Mouse (Mus musculus): ENCODE measurements at regions not wholly inside any gene's neighbourhood (a gene's known extent, or its start where the extent isn't known, plus 50 kb on each side); places are given as distances from the start of the nearest gene placed in this dataset.
"Not testable (repeated sequence)": the region's sequence is repeated elsewhere in the genome, so short reads cannot be mapped to it uniquely, and the experiment has no call there.

- DNase-seq (ENCODE audit: low read depth, low spot score): no peak
These were observed 137.0 kb upstream of the Rapgef5 start for GRCm38 (mm10) chr12:117379103-117379850.

DNA sequence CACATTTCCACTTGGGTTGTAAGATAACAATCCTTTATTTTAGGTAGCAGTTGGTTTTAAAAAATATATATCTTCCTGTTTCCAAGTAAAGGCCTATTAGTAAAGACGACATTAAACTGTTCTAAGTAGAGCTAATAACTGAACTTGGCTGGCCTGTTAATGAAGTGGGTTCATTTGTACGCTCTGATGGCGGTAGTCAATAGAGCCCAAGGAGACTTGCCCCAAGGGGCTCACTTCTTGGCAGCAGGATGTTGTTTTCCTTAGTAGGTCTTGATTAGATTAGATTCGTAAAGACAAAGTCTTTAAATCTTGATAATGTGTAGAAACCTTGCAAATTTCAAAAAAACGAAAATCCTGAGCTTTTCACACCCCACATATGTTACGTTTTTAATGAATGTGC lies 135.4 kb upstream of the Rapgef5 start:
- no peak for DNase-seq (ENCODE audit: low read depth, low spot score)

- not testable (repeated sequence) for DNase-seq (ENCODE audit: low read depth, low spot score)
These were observed 133.6 kb upstream of the Rapgef5 start for GRCm38 (mm10) chr12:117382727-117383126.

DNA sequence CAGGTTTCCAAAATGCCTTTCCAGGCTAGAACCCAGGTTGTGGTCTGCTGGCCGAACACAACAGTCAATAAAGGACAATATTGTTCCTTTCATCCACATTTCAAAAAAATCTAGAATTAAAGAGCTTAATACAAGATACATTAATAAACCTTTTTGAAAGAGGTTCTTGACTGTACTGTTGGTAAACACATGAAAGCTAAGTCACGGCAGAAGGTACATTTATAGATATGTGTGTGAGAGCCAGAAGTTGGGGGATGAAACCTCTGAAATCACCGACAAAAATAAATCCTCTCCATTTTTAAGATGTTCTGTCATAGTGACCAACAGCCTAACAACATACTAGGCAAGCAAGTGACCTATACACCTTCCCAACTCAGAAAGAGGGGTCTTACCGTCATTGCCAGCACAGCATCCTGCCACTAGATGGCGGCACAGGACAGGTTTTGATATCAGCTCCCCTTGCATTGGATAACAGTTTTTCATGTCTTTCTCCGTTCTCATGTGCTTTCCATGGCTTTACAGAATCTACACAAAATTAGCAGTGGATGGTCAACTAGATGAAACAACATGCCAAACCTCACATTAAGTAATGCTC lies 131.1 kb upstream of the Rapgef5 start:
- DNase-seq (ENCODE audit: low read depth, low spot score): peak; percentile 55

DNA sequence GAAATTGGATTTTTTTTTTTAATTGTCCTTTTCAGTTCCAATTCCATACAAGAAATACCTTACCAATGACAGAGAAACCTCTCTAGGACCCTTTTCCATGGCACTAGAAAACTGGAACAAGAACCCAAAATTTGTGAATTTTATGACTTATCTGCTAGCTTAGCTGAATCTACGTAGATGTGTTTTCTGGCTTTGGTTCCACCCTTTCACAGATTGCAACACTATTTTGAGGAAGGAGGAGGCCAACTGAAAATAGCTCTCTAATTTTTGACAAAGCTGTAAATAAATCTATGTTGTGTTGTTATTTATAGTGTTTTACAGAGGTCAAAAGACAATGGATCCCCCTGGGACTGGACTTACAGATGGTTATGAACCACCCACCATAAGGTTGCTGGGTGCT lies 130.6 kb upstream of the Rapgef5 start:
- no peak for DNase-seq (ENCODE audit: low read depth, low spot score)

- no peak for DNase-seq (ENCODE audit: low read depth, low spot score)
These were observed 129.3 kb upstream of the Rapgef5 start for GRCm38 (mm10) chr12:117386957-117387356.

- DNase-seq (ENCODE audit: low read depth, low spot score): no peak
These were observed 126.5 kb upstream of the Rapgef5 start for GRCm38 (mm10) chr12:117389516-117390347.

DNA sequence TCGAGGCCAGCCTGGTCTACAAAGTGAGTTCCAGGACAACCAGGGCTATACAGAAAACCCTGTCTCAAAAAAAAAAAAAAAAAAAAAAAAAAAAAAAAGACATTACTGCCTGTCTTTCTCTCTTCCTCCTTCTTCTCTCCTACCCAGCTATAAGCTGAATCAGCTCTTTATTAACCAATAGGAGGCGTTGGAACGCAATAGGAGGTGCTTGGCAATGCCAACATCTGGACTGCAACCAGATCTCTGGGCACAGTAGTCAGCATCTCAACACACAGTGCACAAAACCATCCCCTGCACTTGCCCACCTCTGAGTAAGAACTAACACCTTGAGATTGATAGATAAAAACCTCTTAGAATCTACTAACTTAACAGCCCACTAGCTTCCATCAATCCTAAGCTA lies 118.8 kb upstream of the Rapgef5 start:
- DNase-seq (ENCODE audit: low read depth, low spot score): no peak

DNA sequence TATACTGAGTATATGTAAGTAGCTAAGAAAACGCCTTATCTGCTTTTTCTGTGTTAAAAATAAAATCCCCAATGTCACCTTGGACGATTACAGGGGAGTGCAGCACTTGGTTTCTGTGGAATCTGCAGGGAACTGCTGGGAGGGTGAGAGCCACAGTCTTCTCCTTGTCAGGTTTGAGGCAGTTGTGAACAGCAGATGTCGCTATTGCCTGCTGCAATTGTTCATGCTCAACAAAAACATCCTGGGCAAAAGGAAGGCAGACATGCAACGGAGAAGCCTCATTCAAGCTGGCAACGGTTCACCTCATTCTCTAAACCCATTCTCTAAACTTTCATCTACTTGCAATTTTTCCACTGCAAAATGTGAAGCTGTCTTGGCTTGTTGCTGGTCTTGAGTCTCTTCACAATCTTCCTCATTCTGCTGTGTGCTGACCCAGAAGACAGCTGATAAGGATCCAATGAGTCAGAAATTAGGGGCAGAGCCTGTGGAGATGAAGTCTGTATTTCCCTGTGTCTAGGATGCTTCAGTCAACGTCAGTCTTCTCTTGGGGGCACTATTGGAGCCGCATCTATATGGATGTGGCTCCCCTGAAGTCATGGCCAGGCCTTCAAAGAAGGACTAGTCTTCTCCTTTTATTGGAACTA lies 112.6 kb upstream of the Rapgef5 start:
- peak; percentile 66 for DNase-seq (ENCODE audit: low read depth, low spot score)

DNA sequence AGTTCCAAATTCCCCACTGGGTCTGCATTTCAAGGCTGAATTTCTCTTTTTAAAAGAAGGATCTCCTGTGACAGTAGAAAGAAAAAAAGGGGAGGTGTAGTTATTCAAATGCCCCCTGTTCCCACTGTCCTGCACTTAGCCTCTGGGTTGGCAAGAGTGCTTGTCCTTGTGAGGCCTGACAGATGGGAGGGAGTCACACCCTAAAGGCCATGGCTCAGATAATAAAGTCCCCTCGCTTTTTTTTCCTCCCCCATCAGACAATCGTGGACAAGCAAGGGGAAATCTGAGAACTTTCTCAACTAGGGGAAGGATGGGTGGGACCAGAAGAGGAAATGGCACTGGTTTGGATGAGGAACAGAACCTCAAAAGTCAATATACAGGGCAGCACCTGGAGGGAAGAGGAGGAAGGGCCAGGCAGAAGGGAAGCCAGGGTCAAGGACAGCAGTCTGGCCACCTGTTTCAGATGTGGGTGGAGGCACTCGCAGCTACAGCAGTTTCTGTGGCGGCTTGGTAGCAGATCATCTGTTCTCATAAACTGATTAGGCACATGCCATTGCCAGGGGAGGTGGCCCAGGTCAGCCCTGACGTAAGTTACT lies 112.0 kb upstream of the Rapgef5 start:
- no peak for DNase-seq (ENCODE audit: low read depth, low spot score)

GRCm38 (mm10) chr12:117406832-117407231 lies 109.4 kb upstream of the Rapgef5 start:
- DNase-seq (ENCODE audit: low read depth, low spot score): no peak

DNA sequence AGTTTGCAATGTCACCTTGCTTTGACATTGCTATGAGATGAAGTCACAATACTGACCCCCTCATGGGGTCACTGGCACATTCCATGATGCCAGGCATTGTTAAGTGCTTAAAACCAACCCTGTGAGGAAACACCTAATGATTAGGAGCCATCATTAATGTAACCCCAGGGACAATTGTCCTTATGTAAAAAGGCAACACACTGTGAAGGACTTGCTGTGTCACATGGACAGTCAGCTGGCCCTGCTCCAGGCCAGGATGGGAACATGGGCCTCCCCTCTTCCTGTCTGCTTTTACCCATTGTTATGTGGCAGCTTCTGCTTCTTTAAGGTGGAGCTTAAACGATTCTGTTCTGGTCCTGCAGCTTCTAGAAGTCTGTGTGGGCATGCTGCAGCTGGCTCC lies 105.7 kb upstream of the Rapgef5 start:
- no peak for DNase-seq (ENCODE audit: low read depth, low spot score)

DNA sequence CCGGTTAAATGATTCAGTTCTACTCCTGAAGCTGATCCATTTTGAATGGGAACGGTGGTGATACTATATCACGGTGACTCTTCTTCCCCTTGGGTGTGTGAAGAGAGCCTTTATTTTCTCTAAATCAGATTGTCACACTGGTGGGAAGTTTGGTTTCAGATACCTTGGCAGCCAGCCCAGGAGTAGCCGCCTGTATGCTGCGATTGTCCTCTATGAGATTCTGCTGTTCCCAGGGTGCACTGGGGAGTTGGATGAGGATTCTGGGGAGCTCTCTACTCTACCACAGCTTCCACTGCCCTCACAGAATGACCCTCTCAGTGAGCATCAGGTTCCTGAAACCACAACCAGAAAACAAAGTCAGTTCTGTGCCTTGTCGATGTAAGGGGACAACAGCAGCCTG lies 104.0 kb upstream of the Rapgef5 start:
- no peak for DNase-seq (ENCODE audit: low read depth, low spot score)

GRCm38 (mm10) chr12:117412779-117413505 lies 103.3 kb upstream of the Rapgef5 start:
- DNase-seq (ENCODE audit: low read depth, low spot score): no peak

DNA sequence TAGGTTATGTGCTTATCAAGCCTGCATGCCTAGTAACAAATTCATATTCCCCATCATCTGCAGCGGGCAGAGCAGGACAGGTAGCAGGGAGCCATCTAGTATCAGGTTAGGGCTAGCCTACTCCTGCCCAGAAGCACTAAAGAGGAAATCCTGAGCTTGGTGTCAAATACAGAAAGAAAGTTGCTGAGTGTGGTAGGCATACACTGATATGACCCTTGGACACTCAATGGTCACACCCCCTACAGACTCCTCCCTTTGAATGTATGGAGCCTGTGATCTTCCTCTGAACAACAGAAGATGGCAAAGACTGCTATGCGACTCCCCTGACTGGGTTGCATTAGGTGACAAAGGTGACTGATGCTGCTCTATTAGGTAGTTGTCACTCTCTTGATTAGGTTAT lies 102.3 kb upstream of the Rapgef5 start:
- no peak for DNase-seq (ENCODE audit: low read depth, low spot score)

- no peak for DNase-seq (ENCODE audit: low read depth, low spot score)
These were observed 101.1 kb upstream of the Rapgef5 start for GRCm38 (mm10) chr12:117415146-117415545.

- no peak for DNase-seq (ENCODE audit: low read depth, low spot score)
These were observed 98.3 kb upstream of the Rapgef5 start for GRCm38 (mm10) chr12:117417991-117418390.

DNA sequence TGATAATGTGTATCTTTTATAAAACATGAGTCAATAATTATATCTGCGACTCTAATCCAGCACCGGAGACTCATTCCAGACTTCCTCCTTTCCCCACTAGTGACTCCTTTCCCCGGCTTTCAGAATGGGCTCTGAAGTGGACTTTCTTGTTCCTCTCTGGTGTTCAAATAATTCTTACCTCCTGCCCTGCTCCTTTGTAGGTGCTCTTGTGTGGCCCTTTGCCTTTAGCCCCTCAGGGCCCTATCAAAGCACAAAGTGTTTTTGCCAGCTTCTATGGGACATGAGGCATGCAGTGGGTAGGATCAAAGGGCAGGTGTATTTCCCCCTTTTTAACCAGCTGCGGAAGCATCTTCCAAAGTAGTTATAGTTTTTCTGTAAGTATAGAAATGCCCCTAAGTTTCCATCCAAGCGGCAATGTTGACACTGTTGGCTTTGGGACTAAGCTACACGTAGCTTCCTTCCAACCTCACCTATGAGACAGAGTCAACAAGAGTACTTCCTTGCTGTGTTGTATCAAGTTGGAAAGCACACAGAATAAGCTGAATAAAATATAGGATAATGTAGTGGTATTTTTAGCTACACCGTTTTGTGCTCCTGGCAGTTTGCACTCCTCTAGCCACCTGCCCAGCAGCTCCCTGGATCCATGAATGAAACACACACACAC lies 93.8 kb upstream of the Rapgef5 start:
- DNase-seq (ENCODE audit: low read depth, low spot score): no peak

DNA sequence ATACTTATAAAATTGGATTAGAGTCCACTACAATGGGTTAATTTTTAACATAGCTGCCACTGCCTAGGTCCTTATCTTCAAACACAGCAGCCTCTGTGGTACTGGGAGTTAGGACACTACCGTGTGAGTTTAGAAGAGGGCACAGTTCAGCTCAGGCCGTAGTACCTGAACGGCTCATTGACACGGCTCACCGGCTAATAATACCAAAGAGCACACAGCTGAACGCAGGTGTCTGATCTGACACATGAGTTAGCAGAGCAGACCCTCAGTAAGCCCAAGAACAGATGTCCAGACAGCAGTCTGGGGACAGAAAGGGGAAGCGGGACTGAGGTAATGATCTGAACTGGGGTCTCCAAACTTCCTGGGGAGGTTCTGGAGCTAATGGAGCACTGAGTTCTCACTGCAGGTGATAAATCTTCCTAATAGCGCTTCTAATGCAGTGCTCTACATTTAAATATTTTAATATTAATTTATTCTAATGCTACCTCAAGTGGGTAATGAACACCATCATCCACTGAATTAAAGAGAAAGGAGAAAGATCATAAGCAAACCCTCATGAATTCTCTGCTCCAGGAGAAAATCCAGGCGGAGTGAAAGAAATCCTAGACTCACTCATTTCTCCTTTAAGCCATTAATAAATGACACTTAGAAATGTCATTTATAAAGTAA lies 90.8 kb upstream of the Rapgef5 start:
- no peak for DNase-seq (ENCODE audit: low read depth, low spot score)

DNA sequence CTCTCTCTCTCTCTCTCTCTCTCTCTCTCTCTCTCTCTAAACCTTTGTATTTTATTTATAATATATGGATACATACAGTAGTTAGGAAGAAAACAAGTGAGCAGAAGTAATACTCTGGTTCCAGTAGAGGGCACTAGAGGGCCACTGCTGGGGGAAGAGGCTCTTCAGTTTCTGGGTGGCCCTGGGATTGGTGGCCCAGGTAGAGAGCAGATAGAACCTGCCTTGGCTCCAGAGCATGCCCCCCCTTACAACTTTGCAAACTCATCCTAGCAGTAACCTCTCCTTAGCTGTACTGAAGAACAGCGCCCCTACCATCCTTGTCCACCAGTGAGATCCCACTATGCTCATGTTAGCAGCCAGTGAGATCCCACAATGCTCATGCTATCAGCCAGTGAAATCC lies 88.8 kb upstream of the Rapgef5 start:
- DNase-seq (ENCODE audit: low read depth, low spot score): no peak

Data from brain, embryonic 18.5 days (tissue).